Mouse (Mus musculus) liver, adult 2 months (tissue): ENCODE data around the gene Sned1. TPM values are rescaled to one million over a fixed set of nuclear protein-coding genes. Genes with fewer than 3 reads are reported as not detected.
A peak's percentile ranks its signal among the peaks of the same experiment; 100 is the strongest.
"Not testable (repeated sequence)": the region's sequence is repeated elsewhere in the genome, so short reads cannot be mapped to it uniquely, and the experiment has no call there.

Experiments
- DNase-seq: peaks from one replicate; pipeline ENCODE4 v3.0.0-alpha.2; 2011; ENCODE audit warnings: low read depth, low spot score; ENCODE audit errors: extremely low read depth
- H3K27ac ChIP-seq: fragments of 200-500 bp; replicated peaks from 2 replicates; pipeline ENCODE4 v1.5.1; 2012; ENCODE audit warnings: low read depth, mild to moderate bottlenecking, control low read depth, inconsistent platforms, low read length; ENCODE audit not compliant: insufficient read depth
- H3K27me3 ChIP-seq: fragments of 200-500 bp; 2 replicates; pipeline ENCODE4 v1.6.1; 2012; ENCODE audit warnings: mild to moderate bottlenecking, moderate library complexity, low read length, inconsistent platforms; ENCODE audit not compliant: control insufficient read depth, insufficient read depth
- H3K36me3 ChIP-seq: fragments of 200-500 bp; 2 replicates; pipeline ENCODE4 v1.6.1; 2012; ENCODE audit warnings: low read length, inconsistent platforms; ENCODE audit not compliant: control insufficient read depth, insufficient read depth
- H3K4me1 ChIP-seq: fragments of 200-500 bp; 2 replicates; pipeline ENCODE4 v1.6.1; 2011; ENCODE audit warnings: low read length; ENCODE audit not compliant: control insufficient read depth, insufficient read depth
- H3K4me3 ChIP-seq: fragments of 200-500 bp; 2 replicates; pipeline ENCODE4 v1.5.1; 2011; ENCODE audit warnings: low read depth, mild to moderate bottlenecking, control low read depth, low read length, moderate library complexity; ENCODE audit not compliant: insufficient read depth
- H3K79me2 ChIP-seq: fragments of 200-500 bp; 2 replicates; pipeline ENCODE4 v1.6.1; 2012; ENCODE audit warnings: inconsistent platforms, mild to moderate bottlenecking, low read length, moderate library complexity; ENCODE audit not compliant: control insufficient read depth, insufficient read depth
- H3K9ac ChIP-seq: fragments of 200-500 bp; 2 replicates; pipeline ENCODE4 v1.6.1; 2012; ENCODE audit warnings: low read depth, mild to moderate bottlenecking, control low read depth, inconsistent platforms, low read length
- CTCF ChIP-seq: fragments of 200-500 bp; IDR thresholded peaks from 2 replicates; pipeline ENCODE4 v1.5.1; 2011; ENCODE audit warnings: low read depth, low read length, control low read depth
- POLR2A ChIP-seq: fragments of 200-500 bp; IDR thresholded peaks from 2 replicates; pipeline ENCODE4 v1.6.1; 2011; ENCODE audit warnings: low read length, control low read depth; ENCODE audit not compliant: insufficient read depth; ENCODE audit errors: extremely low read depth
- WGBS: fragments of 180-500 bp; shearing (Covaris S2); methylation state at CpG from one replicate; pipeline ENCODE4 v1.1.7; 2018; 5-methylcytosine and 5-hydroxymethylcytosine counted together
- polyA plus RNA-seq: library from polyadenylated mRNA; depleted of rRNA; stranded (reverse); fragments of >200 nt; gene quantifications from 2 replicates; pipeline ENCODE4 v1.2.3, GENCODE M21; 2012; rRNA removed
- total RNA-seq: library from RNA; depleted of rRNA; stranded (reverse); fragments of >200 nt; gene quantifications from 2 replicates; pipeline ENCODE4 v1.2.3, GENCODE M21; 2014; rRNA removed

Sned1 gene
- total RNA-seq: 5.2 and 5.3 TPM in 2 replicates
- 6.4 and 8.4 TPM in 2 replicates for polyA plus RNA-seq

GRCm38 (mm10) chr1:93235576-93236544 is at the start of gene Sned1:
Gene Sned1, plus strand, starts transcription at chr1:93235841.
- Histone ChIP-seq H3K4me3 (peak within 1 kb of the TSS; percentile 60), H3K27ac (peak within 1 kb of the TSS; percentile 70), H3K4me1 (peaks cover 6% of the 10 kb centered on the region), H3K79me2 (peaks cover 10% of the 10 kb centered on the region; the same call in 1 of the 2 replicates), H3K9ac (peak within 1 kb of the TSS; percentile 81), H3K36me3 (no peaks in the 10 kb centered on the region), H3K27me3 (no peaks in the 10 kb centered on the region)
- under 1% methylated on average over 99 of the region's 100 CpGs for WGBS
- peak; percentile 91 for DNase-seq
- TF ChIP-seq POLR2A (peak; percentile 96), CTCF (no peak)

GRCm38 (mm10) chr1:93190726-93191305 is 44.8 kb upstream of the Sned1 start:
- Histone ChIP-seq H3K9ac (no peak overlapping the region), H3K36me3 (no peaks in the 10 kb centered on the region), H3K27me3 (no peaks in the 10 kb centered on the region), H3K4me1 (no peaks in the 10 kb centered on the region), H3K79me2 (no peaks in the 10 kb centered on the region), H3K4me3 (no peak overlapping the region), H3K27ac (no peak overlapping the region)
- no peak for DNase-seq
- WGBS: 22% methylated on average over 12 of the region's 17 CpGs
- TF ChIP-seq CTCF (no peak), POLR2A (no peak)

- Histone ChIP-seq H3K27me3 (no peaks in the 10 kb centered on the region), H3K36me3 (no peaks in the 10 kb centered on the region), H3K4me1 (no peaks in the 10 kb centered on the region), H3K9ac (no peak overlapping the region), H3K4me3 (no peak overlapping the region), H3K79me2 (no peaks in the 10 kb centered on the region), H3K27ac (no peak overlapping the region)
- TF ChIP-seq CTCF: no peak
- no peak for TF ChIP-seq POLR2A
- no peak for DNase-seq
- WGBS: 90% methylated on average over 3 of the region's 3 CpGs
These were observed 40.7 kb upstream of the Sned1 start for GRCm38 (mm10) chr1:93194961-93195360.

DNA sequence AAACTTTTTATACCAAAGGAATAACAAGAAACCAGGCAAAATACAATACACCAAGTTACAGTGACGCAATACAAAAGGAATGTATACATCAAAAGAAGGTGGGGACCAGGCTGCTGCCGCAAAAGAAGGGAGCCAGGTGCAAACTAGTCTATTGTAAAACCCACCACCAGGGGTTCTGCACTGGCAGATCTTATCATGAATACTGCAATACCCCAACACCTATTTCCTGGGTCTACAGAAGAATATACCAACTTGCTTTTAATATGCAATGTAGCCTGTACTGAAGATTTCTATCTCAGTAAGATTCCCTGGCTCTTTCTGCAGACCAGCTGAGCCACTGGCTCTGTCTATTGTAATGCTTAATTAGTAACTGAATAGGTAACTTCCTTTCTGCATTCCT is 38.2 kb upstream of the Sned1 start:
- not testable (repeated sequence) for H3K36me3 ChIP-seq, DNase-seq, H3K4me3 ChIP-seq, H3K27me3 ChIP-seq, H3K79me2 ChIP-seq, H3K9ac ChIP-seq, H3K4me1 ChIP-seq, H3K27ac ChIP-seq
- WGBS: 93% methylated on average over 2 of the region's 2 CpGs

GRCm38 (mm10) chr1:93197916-93198315 is 37.7 kb upstream of the Sned1 start:
- H3K36me3 ChIP-seq: no peaks in the 10 kb centered on the region

More at GRCm38 (mm10) chr1:93197916-93198315, 37.7 kb upstream of the Sned1 start:
- DNase-seq: no peak
- Histone ChIP-seq H3K4me1 (no peaks in the 10 kb centered on the region), H3K4me3 (no peak overlapping the region), H3K27me3 (no peaks in the 10 kb centered on the region), H3K27ac (no peak overlapping the region), H3K9ac (no peak overlapping the region), H3K79me2 (no peaks in the 10 kb centered on the region)
- no peak for TF ChIP-seq POLR2A
- no peak for TF ChIP-seq CTCF
- 86% methylated on average over 3 of the region's 3 CpGs for WGBS
